Mouse (Mus musculus) G1E (cell line): ENCODE measurements at regions not wholly inside any gene's neighbourhood (a gene's known extent, or its start where the extent isn't known, plus 50 kb on each side); places are given as distances from the start of the nearest gene placed in this dataset.

Source experiments
- ATAC-seq: 2 replicates; pipeline ENCODE4 v1.8.0; 2016; ENCODE audit warnings: mild to moderate bottlenecking; ENCODE audit not compliant: insufficient number of reproducible peaks, poor library complexity, low FRiP score, severe bottlenecking; ENCODE audit errors: extremely low read depth
- DNase-seq: peaks from one replicate; pipeline ENCODE4 v3.0.0; 2012; ENCODE audit warnings: low spot score
- H3K27me3 ChIP-seq: 2 replicates; pipeline ENCODE4 v1.6.1; 2012; ENCODE audit warnings: mild to moderate bottlenecking, low read length, inconsistent platforms; ENCODE audit not compliant: insufficient read depth
- H3K36me3 ChIP-seq: replicated peaks from 2 replicates; pipeline ENCODE3; 2012; ENCODE audit warnings: mild to moderate bottlenecking, inconsistent platforms
- H3K4me1 ChIP-seq: 2 replicates; pipeline ENCODE4 v1.6.1; 2012; ENCODE audit warnings: low read depth, low read length, inconsistent platforms, mixed read lengths; ENCODE audit not compliant: insufficient read depth
- H3K4me3 ChIP-seq: 2 replicates; pipeline ENCODE4 v1.5.1; 2012; ENCODE audit warnings: low read depth, mild to moderate bottlenecking, inconsistent platforms, low read length, moderate library complexity, mixed read lengths
- H3K9me3 ChIP-seq: replicated peaks from 2 replicates; pipeline ENCODE4 v1.6.1; 2012; ENCODE audit warnings: inconsistent platforms
- CTCF ChIP-seq: IDR thresholded peaks from 2 replicates; pipeline ENCODE4 v1.5.1; 2012; ENCODE audit warnings: low read depth, low read length, inconsistent platforms, mixed read lengths
- GATA1 ChIP-seq: IDR thresholded peaks from 2 replicates; pipeline ENCODE4 v1.6.1; 2012; ENCODE audit warnings: borderline replicate concordance, low read length, inconsistent platforms, mixed read lengths
- GATA2 ChIP-seq: IDR thresholded peaks from 2 replicates; pipeline ENCODE4 v1.6.1; 2012; ENCODE audit warnings: low read depth, low read length, inconsistent platforms, borderline replicate concordance
- POLR2AphosphoS5 ChIP-seq: IDR thresholded peaks from 2 replicates; pipeline ENCODE4 v1.6.1; 2012; ENCODE audit warnings: low read depth, low read length, inconsistent platforms; ENCODE audit not compliant: insufficient replicate concordance
- TAL1 ChIP-seq: conservative IDR thresholded peaks from 2 replicates; pipeline ENCODE4 v1.6.1; 2012; ENCODE audit warnings: low read depth, low read length, inconsistent platforms, mixed read lengths

GRCm38 (mm10) chr4:56374466-56374865 is 365.4 kb upstream of the Gm26657 start:
- no peaks in the 10 kb centered on the region for H3K27me3 ChIP-seq
- no peak for ATAC-seq

GRCm38 (mm10) chr4:56373746-56374145 is 366.1 kb upstream of the Gm26657 start:
- no peaks in the 10 kb centered on the region for H3K4me1 ChIP-seq
- no peak overlapping the region for H3K4me3 ChIP-seq
- no peak for DNase-seq
- no peaks in the 10 kb centered on the region for H3K36me3 ChIP-seq
- ATAC-seq = no peak
- TF ChIP-seq GATA1 (no peak), CTCF (no peak), POLR2AphosphoS5 (no peak), GATA2 (no peak), TAL1 (no peak)
- no peaks in the 10 kb centered on the region for H3K27me3 ChIP-seq
- H3K9me3 ChIP-seq = peaks cover 10% of the 10 kb centered on the region; the same call in 1 of the 2 replicates

More at GRCm38 (mm10) chr4:56374466-56374865, 365.4 kb upstream of the Gm26657 start:
- no peak overlapping the region for H3K4me3 ChIP-seq
- H3K36me3 ChIP-seq = no peaks in the 10 kb centered on the region
- H3K9me3 ChIP-seq = peaks cover 10% of the 10 kb centered on the region; the same call in 1 of the 2 replicates
- DNase-seq = no peak
- H3K4me1 ChIP-seq = no peaks in the 10 kb centered on the region
- TF ChIP-seq GATA2 (no peak), TAL1 (no peak), CTCF (no peak), POLR2AphosphoS5 (no peak)

- no peaks in the 10 kb centered on the region for H3K4me1 ChIP-seq
- peaks cover 10% of the 10 kb centered on the region; the same call in 1 of the 2 replicates for H3K9me3 ChIP-seq
- no peaks in the 10 kb centered on the region for H3K36me3 ChIP-seq
- ATAC-seq = no peak
- no peak for TF ChIP-seq CTCF
- TF ChIP-seq TAL1 = no peak
- TF ChIP-seq GATA2 = no peak
- TF ChIP-seq POLR2AphosphoS5 = no peak
- TF ChIP-seq GATA1 = no peak
- no peaks in the 10 kb centered on the region for H3K27me3 ChIP-seq
- H3K4me3 ChIP-seq = no peak overlapping the region
- no peak for DNase-seq
Observed at GRCm38 (mm10) chr4:56373167-56373566, 366.7 kb upstream of the Gm26657 start.

GRCm38 (mm10) chr4:56372711-56373110 is 367.2 kb upstream of the Gm26657 start:
- no peaks in the 10 kb centered on the region for H3K36me3 ChIP-seq
- no peak overlapping the region for H3K4me3 ChIP-seq
- H3K9me3 ChIP-seq = peaks cover 10% of the 10 kb centered on the region; the same call in 1 of the 2 replicates
- DNase-seq = no peak
- H3K4me1 ChIP-seq = no peaks in the 10 kb centered on the region
- TF ChIP-seq GATA1 (no peak), CTCF (no peak), GATA2 (no peak), POLR2AphosphoS5 (no peak), TAL1 (no peak)
- ATAC-seq = no peak
- H3K27me3 ChIP-seq = no peaks in the 10 kb centered on the region

- H3K4me1 ChIP-seq = no peaks in the 10 kb centered on the region
- no peak for DNase-seq
- ATAC-seq = no peak
- no peak overlapping the region for H3K4me3 ChIP-seq
- no peaks in the 10 kb centered on the region for H3K27me3 ChIP-seq
- TF ChIP-seq CTCF (no peak), POLR2AphosphoS5 (no peak), GATA1 (no peak), GATA2 (no peak), TAL1 (no peak)
- H3K36me3 ChIP-seq = no peaks in the 10 kb centered on the region
- H3K9me3 ChIP-seq = peaks cover 16% of the 10 kb centered on the region
Observed at GRCm38 (mm10) chr4:56364594-56364993, 375.3 kb upstream of the Gm26657 start.

- TF ChIP-seq POLR2AphosphoS5 = no peak
- no peak for TF ChIP-seq CTCF
- TF ChIP-seq TAL1 = no peak
- no peak for TF ChIP-seq GATA1
- TF ChIP-seq GATA2 = no peak
- DNase-seq = no peak
- H3K4me1 ChIP-seq = no peaks in the 10 kb centered on the region
- H3K27me3 ChIP-seq = no peaks in the 10 kb centered on the region
- H3K9me3 ChIP-seq = peaks cover 16% of the 10 kb centered on the region
- no peaks in the 10 kb centered on the region for H3K36me3 ChIP-seq
- ATAC-seq = no peak
- no peak overlapping the region for H3K4me3 ChIP-seq
Observed at GRCm38 (mm10) chr4:56362121-56362520, 377.7 kb upstream of the Gm26657 start.

- no peaks in the 10 kb centered on the region; the same call in 1 of the 2 replicates for H3K4me1 ChIP-seq
- no peak overlapping the region for H3K4me3 ChIP-seq
- no peaks in the 10 kb centered on the region for H3K27me3 ChIP-seq
- no peak for TF ChIP-seq GATA1
- no peak for TF ChIP-seq CTCF
- TF ChIP-seq TAL1 = no peak
- no peak for TF ChIP-seq GATA2
- TF ChIP-seq POLR2AphosphoS5 = no peak
- no peak for DNase-seq
- no peak for ATAC-seq
- peaks cover 3% of the 10 kb centered on the region for H3K9me3 ChIP-seq
- H3K36me3 ChIP-seq = no peaks in the 10 kb centered on the region
Observed at GRCm38 (mm10) chr4:56349216-56349615, 390.7 kb upstream of the Gm26657 start.
